Comparison of ENCODE assay signal across 8 mouse cellular contexts in genomic region chr3:117575928-117576254, GRCm38 (mm10). TPM values are rescaled to one million over a fixed set of nuclear protein-coding genes. Genes with fewer than 3 reads are reported as not detected.
A peak's percentile ranks its signal among the peaks of the same experiment; 100 is the strongest.
DNase-seq lines count a peak whose midpoint lies in the region; ATAC-seq and TF ChIP-seq lines count a peak whose summit lies in the region.
"Had no signal": no experiment of that assay in that cellular context is flagged by ENCODE, and none has a peak within 500 bp of the region (broad histone marks: within the 10 kb centered on the region; RNA-seq: fewer than 3 reads in every experiment).

No protein-coding gene starts in this region.

- DNase-seq in lung, postnatal 4 days: no peak
- no peak for DNase-seq in thymus, adult 2 months
- no peak for DNase-seq in urinary bladder, postnatal 4 days (ENCODE audit: low spot score in 2 of 2)

- H3K4me1 ChIP-seq in lung, embryonic 15.5 days: peaks cover 13% of the 10 kb centered on the region; the same call in 1 of the 2 replicates
- peaks cover 11% of the 10 kb centered on the region; the same call in 1 of the 2 replicates for H3K4me1 ChIP-seq in forebrain, embryonic 13.5 days
- peaks cover 6% of the 10 kb centered on the region; the same call in 1 of the 2 replicates for H3K4me1 ChIP-seq in limb, embryonic 12.5 days (replicated peaks)
- H3K4me1 ChIP-seq in stomach, embryonic 15.5 days: no peaks in the 10 kb centered on the region; the same call in 1 of the 2 replicates
- no peaks in the 10 kb centered on the region for H3K4me1 ChIP-seq in thymus, adult 2 months (replicated peaks; ENCODE audit: control insufficient read depth, insufficient read depth, low read length)

- H3K27ac ChIP-seq in lung, embryonic 15.5 days: no peak overlapping the region
- no peak overlapping the region; the same call in 1 of the 2 replicates for H3K27ac ChIP-seq in forebrain, embryonic 13.5 days
- no peak overlapping the region for H3K27ac ChIP-seq in limb, embryonic 12.5 days
- no peak overlapping the region for H3K27ac ChIP-seq in stomach, embryonic 15.5 days
- H3K27ac ChIP-seq in thymus, adult 2 months (ENCODE audit: control insufficient read depth, insufficient read depth, low read length): no peak overlapping the region
- H3K27ac ChIP-seq: macrophage had no signal

- H3K4me3 ChIP-seq in lung, embryonic 15.5 days: peak overlapping the region; percentile 43
- H3K4me3 ChIP-seq in forebrain, embryonic 13.5 days: peak overlapping the region; percentile 70
- H3K4me3 ChIP-seq in limb, embryonic 12.5 days (replicated peaks): peak overlapping the region; percentile 65
- peak overlapping the region; percentile 54 for H3K4me3 ChIP-seq in stomach, embryonic 15.5 days (replicated peaks)
- no peak overlapping the region for H3K4me3 ChIP-seq in thymus, adult 2 months (ENCODE audit: control insufficient read depth, insufficient read depth, low read length)

- no peaks in the 10 kb centered on the region for H3K36me3 ChIP-seq in lung, embryonic 15.5 days
- H3K36me3 ChIP-seq in forebrain, embryonic 13.5 days (ENCODE audit: poor library complexity, severe bottlenecking): no peaks in the 10 kb centered on the region
- H3K36me3 ChIP-seq in limb, embryonic 12.5 days: no peaks in the 10 kb centered on the region
- H3K36me3 ChIP-seq in stomach, embryonic 15.5 days: no peaks in the 10 kb centered on the region
- H3K36me3 ChIP-seq in thymus, adult 2 months (ENCODE audit: control insufficient read depth, insufficient read depth, low read length): no peaks in the 10 kb centered on the region

- peak overlapping the region; percentile 94 for H3K4me2 ChIP-seq in lung, embryonic 15.5 days
- peak overlapping the region; percentile 96 for H3K4me2 ChIP-seq in forebrain, embryonic 13.5 days
- peak overlapping the region; percentile 99 for H3K4me2 ChIP-seq in limb, embryonic 12.5 days
- peak overlapping the region; percentile 92 for H3K4me2 ChIP-seq in stomach, embryonic 15.5 days

- peak overlapping the region; percentile 19; the same call in 1 of the 2 replicates for H3K9ac ChIP-seq in lung, embryonic 15.5 days
- peak overlapping the region; percentile 75 for H3K9ac ChIP-seq in forebrain, embryonic 13.5 days
- peak overlapping the region; percentile 69; the same call in 1 of the 2 replicates for H3K9ac ChIP-seq in limb, embryonic 12.5 days (replicated peaks)
- H3K9ac ChIP-seq in stomach, embryonic 15.5 days: no peak overlapping the region

- no peak for TF ChIP-seq CTCF in thymus, adult 2 months (IDR thresholded peaks at IDR 0.05; ENCODE audit: borderline replicate concordance, control insufficient read depth, extremely low read depth, insufficient read depth, low read length, poor library complexity)

- no peak; the same call in 1 of the 2 replicates for ATAC-seq in lung, embryonic 15.5 days (ENCODE audit: borderline replicate concordance, extremely low read depth, low FRiP score, low TSS enrichment)
- ATAC-seq in forebrain, embryonic 13.5 days: 0 out of 2 replicates have a peak, but pooled peaks have one; percentile 28
- no peak for ATAC-seq in limb, embryonic 12.5 days (ENCODE audit: insufficient number of reproducible peaks, insufficient read depth, low FRiP score, low TSS enrichment, low read depth)
- ATAC-seq in stomach, embryonic 15.5 days (ENCODE audit: insufficient read depth, low FRiP score, low read depth): peak; percentile 55

- no peaks in the 10 kb centered on the region for H3K9me3 ChIP-seq in lung, embryonic 15.5 days
- no peaks in the 10 kb centered on the region for H3K9me3 ChIP-seq in forebrain, embryonic 13.5 days (replicated peaks)
- H3K9me3 ChIP-seq in limb, embryonic 12.5 days: no peaks in the 10 kb centered on the region
- H3K9me3 ChIP-seq in stomach, embryonic 15.5 days: no peaks in the 10 kb centered on the region

- TF ChIP-seq POLR2A in thymus, adult 2 months (IDR thresholded peaks at IDR 0.05; ENCODE audit: control insufficient read depth, extremely low read depth, insufficient read depth, low read length, poor library complexity): no peak

- WGBS in lung, embryonic 15.5 days: 18% methylated on average over 3 of the region's 3 CpGs
- WGBS in forebrain, embryonic 13.5 days: 22% methylated on average over 3 of the region's 3 CpGs
- WGBS in limb, embryonic 12.5 days: 24% methylated on average over 3 of the region's 3 CpGs
- WGBS in stomach, embryonic 15.5 days: 21% methylated on average over 3 of the region's 3 CpGs
- WGBS in thymus, adult 2 months: 17% methylated on average over 3 of the region's 3 CpGs

- peaks cover 35% of the 10 kb centered on the region for H3K27me3 ChIP-seq in lung, embryonic 15.5 days
- peaks cover 5% of the 10 kb centered on the region; the same call in 1 of the 2 replicates for H3K27me3 ChIP-seq in forebrain, embryonic 13.5 days
- H3K27me3 ChIP-seq in limb, embryonic 12.5 days: peaks cover 48% of the 10 kb centered on the region
- peaks cover 14% of the 10 kb centered on the region; the same call in 1 of the 2 replicates for H3K27me3 ChIP-seq in stomach, embryonic 15.5 days (replicated peaks)
- no peaks in the 10 kb centered on the region for H3K27me3 ChIP-seq in thymus, adult 2 months (ENCODE audit: control insufficient read depth, insufficient read depth, low read length)

RNA-seq across cellular contexts. Expression of gene Plppr5, which starts 1.3 kb away (rescaled TPM):
- 1.0 and 1.5 TPM in 2 replicates for polyA plus RNA-seq in lung, embryonic 15.5 days (2015; fragmentation: Nextera tagmentation; extraction: Ambion mirVana)
- 1.7 and 2.0 TPM in 2 replicates for polyA plus RNA-seq in forebrain, embryonic 13.5 days (2015; fragmentation: Nextera tagmentation; extraction: Ambion mirVana)
- polyA plus RNA-seq in limb, embryonic 12.5 days (2016; fragmentation: Nextera tagmentation; extraction: Ambion mirVana): 0.05 and 0.06 TPM in 2 replicates
- 1.6 and 1.9 TPM in 2 replicates for polyA plus RNA-seq in stomach, embryonic 15.5 days (2015; fragmentation: Nextera tagmentation; extraction: Ambion mirVana)
- 0.03 and 0.07 TPM in 2 replicates for polyA plus RNA-seq in thymus, adult 2 months (2012; rRNA removed)
- polyA plus RNA-seq: macrophage had no signal

Comparison
In these comparisons a context has a peak if more than half of its experiments do, and no peak if none do; other contexts are left out.
1. ATAC-seq: peak in forebrain, embryonic 13.5 days (single experiment) and stomach, embryonic 15.5 days (single experiment); none in lung, embryonic 15.5 days (single experiment) and limb, embryonic 12.5 days (single experiment).
2. Peak in every context shown above with its lines, with median percentiles within 50 percentile points of each other: H3K4me2 ChIP-seq.